Mouse (Mus musculus): ENCODE measurements around the gene Nphs1.
"Not testable (repeated sequence)": the region's sequence is repeated elsewhere in the genome, so short reads cannot be mapped to it uniquely, and the experiment has no call there.

The Nphs1 gene

GRCm38 (mm10) chr7:30440697-30441096, 17.4 kb upstream of the Nphs1 start:
- DNase-seq (ENCODE audit: low spot score in 2 of 2) = no peak

GRCm38 (mm10) chr7:30443696-30444095, 14.4 kb upstream of the Nphs1 start:
- DNase-seq (ENCODE audit: low spot score in 2 of 2) = no peak

- peak; percentile 75 to 78 for DNase-seq (ENCODE audit: low spot score in 2 of 2)
These were observed 13.8 kb upstream of the Nphs1 start for GRCm38 (mm10) chr7:30444154-30444970.

GRCm38 (mm10) chr7:30444971-30445751, 13.0 kb upstream of the Nphs1 start, which contains the start of gene Aplp1:
Aplp1 (minus strand) TSS chr7:30445535.
- DNase-seq (ENCODE audit: low spot score in 2 of 2) = peak; percentile 78 to 79

GRCm38 (mm10) chr7:30450241-30450640, 7.9 kb upstream of the Nphs1 start:
- DNase-seq (ENCODE audit: low spot score in 2 of 2) = no peak

GRCm38 (mm10) chr7:30453327-30453726, 4.8 kb upstream of the Nphs1 start:
- DNase-seq (ENCODE audit: low spot score in 2 of 2) = no peak

GRCm38 (mm10) chr7:30453766-30454165, 4.3 kb upstream of the Nphs1 start:
- no peak for DNase-seq (ENCODE audit: low spot score in 2 of 2)

- no peak for DNase-seq (ENCODE audit: low spot score in 2 of 2)
These were observed 3.9 kb upstream of the Nphs1 start for GRCm38 (mm10) chr7:30454259-30454658.

GRCm38 (mm10) chr7:30456487-30456886, 1.6 kb upstream of the Nphs1 start:
- DNase-seq (ENCODE audit: low spot score in 2 of 2) = no peak

GRCm38 (mm10) chr7:30456911-30457628, 1.0 kb upstream of the Nphs1 start:
- no peak for DNase-seq (ENCODE audit: low spot score in 2 of 2)

GRCm38 (mm10) chr7:30459484-30459883, 1.4 kb downstream of the Nphs1 start:
- no peak for DNase-seq (ENCODE audit: low spot score in 2 of 2)

GRCm38 (mm10) chr7:30463568-30463967, 5.5 kb downstream of the Nphs1 start:
- no peak for DNase-seq (ENCODE audit: low spot score in 2 of 2)

GRCm38 (mm10) chr7:30463996-30464395, 5.9 kb downstream of the Nphs1 start:
- no peak for DNase-seq (ENCODE audit: low spot score in 2 of 2)

GRCm38 (mm10) chr7:30464816-30465300, 6.7 kb downstream of the Nphs1 start:
- no peak for DNase-seq (ENCODE audit: low spot score in 2 of 2)

GRCm38 (mm10) chr7:30472411-30472810, 14.3 kb downstream of the Nphs1 start:
- DNase-seq (ENCODE audit: low spot score in 2 of 2) = no peak

- DNase-seq (ENCODE audit: low spot score in 2 of 2) = no peak
These were observed 16.9 kb downstream of the Nphs1 start for GRCm38 (mm10) chr7:30474999-30475398.

- DNase-seq (ENCODE audit: low spot score in 2 of 2) = not testable (repeated sequence)
These were observed 18.0 kb downstream of the Nphs1 start for GRCm38 (mm10) chr7:30476136-30476535.

GRCm38 (mm10) chr7:30477415-30478381, 19.6 kb downstream of the Nphs1 start:
- peak; percentile 50 to 51 for DNase-seq (ENCODE audit: low spot score in 2 of 2)

GRCm38 (mm10) chr7:30484250-30484649, 26.1 kb downstream of the Nphs1 start:
- DNase-seq (ENCODE audit: low spot score in 2 of 2) = no peak

- DNase-seq (ENCODE audit: low spot score in 2 of 2) = peak in 1 of 2 experiments; percentile 29
These were observed 32.3 kb downstream of the Nphs1 start for GRCm38 (mm10) chr7:30490251-30490956.
